Mouse (Mus musculus): ENCODE measurements at regions not wholly inside any gene's neighbourhood (a gene's known extent, or its start where the extent isn't known, plus 50 kb on each side); places are given as distances from the start of the nearest gene placed in this dataset.

GRCm38 (mm10) chr6:31330327-31330726 is 68.2 kb upstream of the Mkln1 start:
- H3K9ac ChIP-seq (replicated peaks; ENCODE audit: low read depth, low read length) = no peak overlapping the region
- H3K4me2 ChIP-seq (replicated peaks; ENCODE audit: low read depth, low read length) = no peak overlapping the region
- no peaks in the 10 kb centered on the region for H3K36me3 ChIP-seq (ENCODE audit: control insufficient read depth, insufficient read depth, low read length)
- no peak overlapping the region for H3K4me3 ChIP-seq (ENCODE audit: low read depth, low read length)
- no peaks in the 10 kb centered on the region for H3K27me3 ChIP-seq (ENCODE audit: control insufficient read depth, insufficient read depth, low read length)
- H3K27ac ChIP-seq (ENCODE audit: low read length) = no peak overlapping the region
- 81% methylated on average over 7 of the region's 7 CpGs for WGBS
- ATAC-seq (ENCODE audit: insufficient number of reproducible peaks, insufficient read depth, low FRiP score, low read depth) = no peak
- no peaks in the 10 kb centered on the region for H3K4me1 ChIP-seq (ENCODE audit: control insufficient read depth, insufficient read depth, low read length)
- no peaks in the 10 kb centered on the region for H3K9me3 ChIP-seq (ENCODE audit: control insufficient read depth, low read depth, low read length)

- H3K27ac ChIP-seq (ENCODE audit: low read length) = no peak overlapping the region
- H3K4me1 ChIP-seq (ENCODE audit: control insufficient read depth, insufficient read depth, low read length) = no peaks in the 10 kb centered on the region
- H3K36me3 ChIP-seq (ENCODE audit: control insufficient read depth, insufficient read depth, low read length) = no peaks in the 10 kb centered on the region
- H3K9me3 ChIP-seq (ENCODE audit: control insufficient read depth, low read depth, low read length) = no peaks in the 10 kb centered on the region
- 88% methylated on average over 3 of the region's 3 CpGs for WGBS
- H3K4me2 ChIP-seq (replicated peaks; ENCODE audit: low read depth, low read length) = no peak overlapping the region
- no peak overlapping the region for H3K4me3 ChIP-seq (ENCODE audit: low read depth, low read length)
- no peak overlapping the region for H3K9ac ChIP-seq (replicated peaks; ENCODE audit: low read depth, low read length)
- H3K27me3 ChIP-seq (ENCODE audit: control insufficient read depth, insufficient read depth, low read length) = no peaks in the 10 kb centered on the region
- no peak for ATAC-seq (ENCODE audit: insufficient number of reproducible peaks, insufficient read depth, low FRiP score, low read depth)
Observed at GRCm38 (mm10) chr6:31330868-31331267, 67.7 kb upstream of the Mkln1 start.

GRCm38 (mm10) chr6:31332254-31332653 is 66.3 kb upstream of the Mkln1 start:
- H3K4me2 ChIP-seq (replicated peaks; ENCODE audit: low read depth, low read length) = no peak overlapping the region
- no peaks in the 10 kb centered on the region for H3K4me1 ChIP-seq (ENCODE audit: control insufficient read depth, insufficient read depth, low read length)
- no peak overlapping the region for H3K4me3 ChIP-seq (ENCODE audit: low read depth, low read length)
- H3K9me3 ChIP-seq (ENCODE audit: control insufficient read depth, low read depth, low read length) = no peaks in the 10 kb centered on the region
- no peaks in the 10 kb centered on the region for H3K27me3 ChIP-seq (ENCODE audit: control insufficient read depth, insufficient read depth, low read length)
- no peak overlapping the region for H3K9ac ChIP-seq (replicated peaks; ENCODE audit: low read depth, low read length)
- no peaks in the 10 kb centered on the region for H3K36me3 ChIP-seq (ENCODE audit: control insufficient read depth, insufficient read depth, low read length)
- 76% methylated on average over 6 of the region's 6 CpGs for WGBS
- H3K27ac ChIP-seq (ENCODE audit: low read length) = no peak overlapping the region
- no peak for ATAC-seq (ENCODE audit: insufficient number of reproducible peaks, insufficient read depth, low FRiP score, low read depth)

GRCm38 (mm10) chr6:31332714-31333113 is 65.8 kb upstream of the Mkln1 start:
- 85% methylated on average over 4 of the region's 4 CpGs for WGBS
- no peak for ATAC-seq (ENCODE audit: insufficient number of reproducible peaks, insufficient read depth, low FRiP score, low read depth)
- Histone ChIP-seq H3K27ac (ENCODE audit: low read length) (no peak overlapping the region), H3K4me2 (replicated peaks; ENCODE audit: low read depth, low read length) (no peak overlapping the region), H3K36me3 (ENCODE audit: control insufficient read depth, insufficient read depth, low read length) (no peaks in the 10 kb centered on the region), H3K9ac (replicated peaks; ENCODE audit: low read depth, low read length) (no peak overlapping the region), H3K27me3 (ENCODE audit: control insufficient read depth, insufficient read depth, low read length) (no peaks in the 10 kb centered on the region), H3K4me1 (ENCODE audit: control insufficient read depth, insufficient read depth, low read length) (no peaks in the 10 kb centered on the region), H3K9me3 (ENCODE audit: control insufficient read depth, low read depth, low read length) (no peaks in the 10 kb centered on the region), H3K4me3 (ENCODE audit: low read depth, low read length) (no peak overlapping the region)

GRCm38 (mm10) chr6:31333228-31333922 is 65.2 kb upstream of the Mkln1 start:
- 65% methylated on average over 16 of the region's 16 CpGs for WGBS
- H3K27me3 ChIP-seq (ENCODE audit: control insufficient read depth, insufficient read depth, low read length) = no peaks in the 10 kb centered on the region
- H3K9me3 ChIP-seq (ENCODE audit: control insufficient read depth, low read depth, low read length) = no peaks in the 10 kb centered on the region
- no peak for ATAC-seq (ENCODE audit: insufficient number of reproducible peaks, insufficient read depth, low FRiP score, low read depth)
- no peak overlapping the region for H3K4me3 ChIP-seq (ENCODE audit: low read depth, low read length)
- no peak overlapping the region for H3K27ac ChIP-seq (ENCODE audit: low read length)
- no peak overlapping the region for H3K9ac ChIP-seq (replicated peaks; ENCODE audit: low read depth, low read length)
- H3K4me2 ChIP-seq (replicated peaks; ENCODE audit: low read depth, low read length) = no peak overlapping the region
- H3K36me3 ChIP-seq (ENCODE audit: control insufficient read depth, insufficient read depth, low read length) = no peaks in the 10 kb centered on the region
- no peaks in the 10 kb centered on the region for H3K4me1 ChIP-seq (ENCODE audit: control insufficient read depth, insufficient read depth, low read length)

GRCm38 (mm10) chr6:31334086-31334485 is 64.4 kb upstream of the Mkln1 start:
- no peak for ATAC-seq (ENCODE audit: insufficient number of reproducible peaks, insufficient read depth, low FRiP score, low read depth)
- Histone ChIP-seq H3K36me3 (ENCODE audit: control insufficient read depth, insufficient read depth, low read length) (no peaks in the 10 kb centered on the region), H3K27me3 (ENCODE audit: control insufficient read depth, insufficient read depth, low read length) (no peaks in the 10 kb centered on the region), H3K9ac (replicated peaks; ENCODE audit: low read depth, low read length) (no peak overlapping the region), H3K27ac (ENCODE audit: low read length) (no peak overlapping the region), H3K4me1 (ENCODE audit: control insufficient read depth, insufficient read depth, low read length) (no peaks in the 10 kb centered on the region), H3K9me3 (ENCODE audit: control insufficient read depth, low read depth, low read length) (no peaks in the 10 kb centered on the region), H3K4me3 (ENCODE audit: low read depth, low read length) (no peak overlapping the region), H3K4me2 (replicated peaks; ENCODE audit: low read depth, low read length) (no peak overlapping the region)
- 88% methylated on average over 4 of the region's 4 CpGs for WGBS

GRCm38 (mm10) chr6:31339122-31339947 is 59.2 kb upstream of the Mkln1 start:
- H3K4me1 ChIP-seq (ENCODE audit: control insufficient read depth, insufficient read depth, low read length) = no peaks in the 10 kb centered on the region
- no peak; the same call in 1 of the 2 replicates for ATAC-seq (ENCODE audit: insufficient number of reproducible peaks, insufficient read depth, low FRiP score, low read depth)
- H3K9me3 ChIP-seq (ENCODE audit: control insufficient read depth, low read depth, low read length) = no peaks in the 10 kb centered on the region
- H3K4me3 ChIP-seq (ENCODE audit: low read depth, low read length) = no peak overlapping the region
- H3K9ac ChIP-seq (replicated peaks; ENCODE audit: low read depth, low read length) = no peak overlapping the region
- H3K27me3 ChIP-seq (ENCODE audit: control insufficient read depth, insufficient read depth, low read length) = no peaks in the 10 kb centered on the region
- 47% methylated on average over 13 of the region's 13 CpGs for WGBS
- no peak overlapping the region for H3K4me2 ChIP-seq (replicated peaks; ENCODE audit: low read depth, low read length)
- H3K27ac ChIP-seq (ENCODE audit: low read length) = no peak overlapping the region
- no peaks in the 10 kb centered on the region for H3K36me3 ChIP-seq (ENCODE audit: control insufficient read depth, insufficient read depth, low read length)

GRCm38 (mm10) chr6:31339948-31340250 is 58.6 kb upstream of the Mkln1 start:
- 13% methylated on average over 1 of the region's 1 CpGs for WGBS
- no peak overlapping the region for H3K27ac ChIP-seq (ENCODE audit: low read length)
- H3K9me3 ChIP-seq (ENCODE audit: control insufficient read depth, low read depth, low read length) = no peaks in the 10 kb centered on the region
- H3K36me3 ChIP-seq (ENCODE audit: control insufficient read depth, insufficient read depth, low read length) = no peaks in the 10 kb centered on the region
- H3K9ac ChIP-seq (replicated peaks; ENCODE audit: low read depth, low read length) = no peak overlapping the region
- no peaks in the 10 kb centered on the region for H3K27me3 ChIP-seq (ENCODE audit: control insufficient read depth, insufficient read depth, low read length)
- no peak overlapping the region for H3K4me3 ChIP-seq (ENCODE audit: low read depth, low read length)
- H3K4me2 ChIP-seq (replicated peaks; ENCODE audit: low read depth, low read length) = no peak overlapping the region
- no peaks in the 10 kb centered on the region for H3K4me1 ChIP-seq (ENCODE audit: control insufficient read depth, insufficient read depth, low read length)
- 0 out of 2 replicates have a peak, but pooled peaks have one; percentile 37 for ATAC-seq (ENCODE audit: insufficient number of reproducible peaks, insufficient read depth, low FRiP score, low read depth)

All from stomach, embryonic 14.5 days (tissue).